ENCODE assay signal across 11 mouse cellular contexts in genomic region chr5:113892005-113892404, GRCm38 (mm10).
"Had no signal": no experiment of that assay in that cellular context is flagged by ENCODE, and none has a peak within 500 bp of the region (broad histone marks: within the 10 kb centered on the region; RNA-seq: fewer than 3 reads in every experiment).

No protein-coding gene starts in this region.

- H3K9me3 ChIP-seq: kidney, embryonic 15.5 days; limb, embryonic 15.5 days; liver, embryonic 12.5 days; lung, embryonic 15.5 days; midbrain, embryonic 15.5 days had no signal

- H3K4me3 ChIP-seq: kidney, embryonic 15.5 days; limb, embryonic 15.5 days; liver, embryonic 12.5 days; lung, embryonic 15.5 days; midbrain, embryonic 15.5 days had no signal

- H3K4me2 ChIP-seq: kidney, embryonic 15.5 days; limb, embryonic 15.5 days; liver, embryonic 12.5 days; lung, embryonic 15.5 days; midbrain, embryonic 15.5 days had no signal

- H3K27me3 ChIP-seq: kidney, embryonic 15.5 days; limb, embryonic 15.5 days; liver, embryonic 12.5 days; lung, embryonic 15.5 days; midbrain, embryonic 15.5 days had no signal

- H3K27ac ChIP-seq: liver, embryonic 12.5 days; lung, embryonic 15.5 days; midbrain, embryonic 15.5 days; stomach, postnatal 0 days had no signal

- DNase-seq: kidney, adult 2 months; kidney, postnatal 36 days; layer of hippocampus, adult 9-11 months; layer of hippocampus, postnatal 36 days; thymus, postnatal 4 days had no signal

- ATAC-seq: liver, embryonic 12.5 days; midbrain, embryonic 15.5 days had no signal

- H3K9ac ChIP-seq: kidney, embryonic 15.5 days; limb, embryonic 15.5 days; liver, embryonic 12.5 days; lung, embryonic 15.5 days; midbrain, embryonic 15.5 days had no signal

- H3K36me3 ChIP-seq: kidney, embryonic 15.5 days; limb, embryonic 15.5 days; lung, embryonic 15.5 days; midbrain, embryonic 15.5 days had no signal
